ENCODE assay signal across 7 mouse cellular contexts in the genomic region with DNA sequence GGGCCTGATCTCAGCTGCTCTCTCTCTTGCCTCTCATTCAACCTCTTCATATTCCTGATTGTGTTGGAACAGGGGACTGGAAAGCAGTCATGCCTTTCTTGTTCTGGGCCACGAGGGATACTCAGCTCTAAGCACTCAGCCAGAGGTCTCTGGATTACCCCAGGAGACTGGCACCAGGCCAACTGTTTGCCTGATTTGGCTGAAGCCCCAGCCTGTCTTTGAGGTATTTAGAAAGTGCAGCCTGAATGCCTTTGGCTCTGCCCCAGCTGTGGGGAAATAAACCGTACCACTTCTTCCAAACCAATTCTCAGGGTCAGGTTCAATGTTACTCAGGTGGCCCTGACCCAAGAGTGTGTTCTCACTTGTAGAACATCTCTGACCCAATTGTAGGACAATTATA.
DNase-seq lines count a peak whose midpoint lies in the region; TF ChIP-seq lines count a peak whose summit lies in the region.

No protein-coding gene starts in this region.

- peak; percentile 19 to 58 for DNase-seq in left cerebral cortex, adult 2 months (ENCODE audit: extremely low spot score in 1 of 2, low spot score in 2 of 2)
- no peak for DNase-seq in left cerebral cortex, adult 11 months (ENCODE audit: low spot score)
- DNase-seq in brain, adult 2 months (ENCODE audit: low read depth, low spot score): peak; percentile 17
- peak; percentile 37 to 40 for DNase-seq in gastrocnemius, postnatal 36 days
- DNase-seq in layer of hippocampus, adult 8-10 months (ENCODE audit: low spot score in 2 of 2): peak; percentile 29 to 39
- DNase-seq in ovary, postnatal 10 days (ENCODE audit: low spot score): peak; percentile 48
- DNase-seq in spleen, postnatal 10 days (ENCODE audit: low spot score in 2 of 2): no peak

- intact Hi-C loops in left cerebral cortex, adult 2 months (cut with DNase I): no loop called here
- intact Hi-C loops in gastrocnemius, postnatal 36 days (cut with DNase I): no loop called here

- H3K4me3 ChIP-seq in left cerebral cortex, adult 2 months: no peak overlapping the region

- TF ChIP-seq CTCF in left cerebral cortex, adult 2 months (IDR thresholded peaks at IDR 0.05): no peak

- H3K27ac ChIP-seq in left cerebral cortex, adult 2 months: no peak overlapping the region

Comparison
In these comparisons a context has a peak if more than half of its experiments do, and no peak if none do; other contexts are left out.
1. DNase-seq: peak in left cerebral cortex, adult 2 months (2 of 2), brain, adult 2 months (single experiment), gastrocnemius, postnatal 36 days (2 of 2), layer of hippocampus, adult 8-10 months (2 of 2) and ovary, postnatal 10 days (single experiment); none in left cerebral cortex, adult 11 months (single experiment) and spleen, postnatal 10 days (0 of 2).